Mouse (Mus musculus) MEL-GATA-1-ER (cell line): Measurements from ENCODE around the gene Prpsap2.
"Not testable (repeated sequence)": the region's sequence is repeated elsewhere in the genome, so short reads cannot be mapped to it uniquely, and the experiment has no call there.

ENCODE experiments used
- DNase-seq: peaks from one replicate; pipeline ENCODE4 v3.0.0-alpha.2; 2012; ENCODE audit warnings: low read depth; ENCODE audit errors: extremely low read depth

Prpsap2 gene

GRCm38 (mm10) chr11:61761584-61762407, at the start of gene Prpsap2:
Gene Prpsap2 (minus strand): TSS chr11:61762088.
- peak; percentile 76 for DNase-seq

GRCm38 (mm10) chr11:61809793-61810192, 47.9 kb upstream of the Prpsap2 start:
- no peak for DNase-seq

- DNase-seq = no peak
Observed at GRCm38 (mm10) chr11:61808551-61809117, 46.7 kb upstream of the Prpsap2 start.

DNA sequence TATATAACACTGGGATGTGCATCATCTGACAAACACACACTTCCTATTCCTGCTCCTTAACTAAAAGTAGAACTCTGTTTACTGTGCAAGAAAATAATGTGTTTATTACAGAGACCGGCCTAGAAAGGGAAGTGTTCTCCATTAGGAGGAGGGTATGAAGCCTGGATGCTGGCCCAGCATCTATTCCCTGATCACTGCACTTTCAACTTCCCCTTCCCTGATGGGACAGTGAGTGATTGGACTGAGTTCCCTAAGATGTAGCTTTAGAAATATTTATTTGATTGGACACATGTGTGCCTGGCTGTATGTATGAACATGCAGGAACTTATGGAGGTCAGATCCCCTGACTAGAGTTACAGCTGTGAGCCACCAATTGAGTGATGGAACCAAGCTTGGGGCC, 31.6 kb upstream of the Prpsap2 start:
- DNase-seq = peak; percentile 5

DNA sequence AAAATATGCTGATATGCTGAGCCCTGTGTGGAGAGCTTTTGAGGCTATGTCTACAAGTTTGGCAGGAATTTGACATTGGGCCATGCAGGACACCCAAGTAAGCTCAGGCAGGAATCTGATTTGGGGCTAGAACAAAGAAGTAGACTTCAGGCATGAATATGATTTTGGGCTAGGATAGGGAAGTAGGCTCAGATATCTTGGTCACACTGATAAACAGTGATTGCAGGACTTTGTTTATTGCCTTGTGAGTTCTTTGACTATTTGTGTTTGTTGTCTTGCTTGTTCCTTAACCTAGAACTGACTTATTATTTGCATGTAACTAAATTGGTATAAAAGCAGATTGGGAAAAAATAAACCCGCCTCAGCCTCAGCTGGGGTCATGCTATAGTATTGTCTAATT, 26.7 kb upstream of the Prpsap2 start:
- no peak for DNase-seq

DNA sequence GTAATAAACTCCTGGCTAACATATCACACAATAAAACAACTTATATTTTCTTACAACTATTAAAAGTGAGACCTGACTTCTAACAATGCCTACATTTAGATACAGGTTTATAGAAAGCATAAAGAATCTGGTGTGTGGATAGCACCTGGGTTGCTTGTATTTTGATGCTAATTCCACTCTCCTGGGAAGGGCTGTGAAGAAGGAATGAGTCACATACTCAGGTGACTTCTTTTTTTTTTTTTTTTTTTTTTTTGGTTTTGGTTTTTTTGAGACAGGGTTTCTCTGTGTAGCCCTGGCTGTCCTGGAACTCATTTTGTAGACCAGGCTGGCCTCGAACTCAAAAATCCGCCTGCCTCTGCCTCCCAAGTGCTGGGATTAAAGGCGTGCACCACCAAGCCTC, 20.6 kb upstream of the Prpsap2 start:
- DNase-seq = not testable (repeated sequence)

- no peak for DNase-seq
Observed at GRCm38 (mm10) chr11:61774551-61775149, 12.8 kb upstream of the Prpsap2 start.

DNA sequence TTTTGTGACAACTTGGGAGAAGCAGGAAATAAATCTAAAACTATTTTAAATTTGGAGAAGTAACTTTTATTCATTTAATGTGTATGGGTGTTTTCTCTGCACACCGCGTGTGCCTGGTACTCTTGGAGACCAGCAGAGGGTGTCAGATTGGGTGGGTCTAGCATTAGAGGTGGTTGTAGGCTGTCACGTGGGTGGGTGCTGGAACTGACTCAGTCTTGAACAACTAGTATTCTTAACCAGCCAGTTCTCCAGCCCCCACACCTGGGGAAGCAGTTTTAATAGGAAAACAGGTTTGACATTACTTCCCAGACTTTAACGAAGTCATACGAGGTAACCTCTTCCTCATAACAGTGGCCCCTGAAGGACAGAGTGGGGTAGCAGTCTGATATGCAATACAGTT, 1.4 kb downstream of the Prpsap2 start:
- DNase-seq = no peak

DNA sequence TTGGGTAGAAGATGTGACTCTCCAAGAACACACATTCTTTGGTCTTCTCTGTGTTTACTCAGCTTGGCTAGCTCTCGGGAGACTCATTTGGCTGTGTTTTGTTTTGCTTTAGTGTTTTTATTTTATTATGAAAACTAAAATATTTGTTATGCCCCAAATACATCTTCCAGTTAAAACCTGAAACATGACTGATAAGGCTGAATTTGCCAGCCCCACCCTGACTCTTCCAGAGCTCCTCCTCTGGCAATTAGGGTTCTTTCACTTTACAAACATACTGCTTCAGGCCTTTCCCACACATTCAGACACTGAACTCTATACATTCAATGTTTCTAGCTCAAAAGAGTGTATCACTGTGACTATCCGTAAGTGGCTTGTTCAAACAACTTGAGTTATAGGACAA, 4.7 kb downstream of the Prpsap2 start:
- DNase-seq = no peak

GRCm38 (mm10) chr11:61751612-61752011, 10.3 kb downstream of the Prpsap2 start:
- no peak for DNase-seq

- DNase-seq = no peak
Observed at GRCm38 (mm10) chr11:61747161-61747560, 14.7 kb downstream of the Prpsap2 start.

DNA sequence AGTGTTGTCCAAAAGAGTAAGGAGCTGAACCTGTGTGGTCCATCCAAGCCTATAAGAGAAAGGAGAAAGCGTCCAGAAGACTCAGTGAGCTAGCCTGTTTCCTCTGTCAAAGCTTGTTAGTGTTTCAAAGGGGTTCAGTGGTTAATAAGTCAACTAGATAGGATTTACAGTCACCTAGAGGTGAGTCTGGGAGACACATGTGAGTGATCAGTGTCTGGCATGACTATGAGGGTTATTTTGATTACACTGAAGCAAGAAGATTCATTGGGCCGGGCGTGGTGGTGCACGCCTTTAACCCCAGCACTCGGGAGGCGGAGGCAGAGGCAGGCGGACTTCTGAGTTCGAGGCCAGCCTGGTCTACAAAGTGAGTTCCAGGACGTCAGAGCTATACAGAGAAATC, 16.1 kb downstream of the Prpsap2 start:
- no peak for DNase-seq

DNA sequence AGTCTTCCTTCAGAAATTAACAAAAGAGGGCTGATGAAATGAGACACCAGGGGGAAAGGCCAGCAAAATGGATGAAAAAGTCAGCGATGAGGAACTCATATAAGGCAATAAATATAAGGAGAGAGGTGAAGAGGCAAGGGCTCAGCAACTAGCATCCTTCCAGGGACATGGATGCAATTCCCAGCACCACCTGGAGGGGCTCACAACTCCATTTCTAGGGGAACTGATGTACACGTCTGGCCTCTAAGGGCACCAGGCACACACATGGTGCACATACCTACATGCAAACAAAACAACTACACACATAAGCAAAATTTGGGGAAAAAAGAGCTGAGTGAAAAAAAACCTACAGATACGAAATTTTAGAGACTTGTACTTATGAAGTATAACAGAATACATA, 17.4 kb downstream of the Prpsap2 start:
- no peak for DNase-seq

GRCm38 (mm10) chr11:61743768-61744167, 18.1 kb downstream of the Prpsap2 start:
- no peak for DNase-seq

DNA sequence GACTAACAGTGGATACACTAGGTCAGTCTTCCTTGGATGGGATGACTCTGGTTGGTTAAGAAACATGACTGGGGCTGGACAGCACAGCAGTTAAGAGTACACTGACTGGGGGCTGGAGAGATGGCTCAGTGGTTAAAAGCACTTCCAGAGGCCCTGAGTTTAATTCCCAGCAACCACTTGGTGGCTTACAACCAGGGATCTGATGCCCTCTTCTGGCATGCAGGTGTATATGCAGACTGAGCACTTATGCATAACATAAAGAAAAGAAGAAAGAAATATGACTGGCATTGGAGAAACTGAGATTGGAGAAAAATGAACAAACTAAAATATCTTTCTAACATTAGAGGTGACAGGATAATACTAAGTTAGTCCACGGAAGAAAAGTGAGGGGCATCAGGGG, 21.4 kb downstream of the Prpsap2 start:
- DNase-seq = no peak

DNA sequence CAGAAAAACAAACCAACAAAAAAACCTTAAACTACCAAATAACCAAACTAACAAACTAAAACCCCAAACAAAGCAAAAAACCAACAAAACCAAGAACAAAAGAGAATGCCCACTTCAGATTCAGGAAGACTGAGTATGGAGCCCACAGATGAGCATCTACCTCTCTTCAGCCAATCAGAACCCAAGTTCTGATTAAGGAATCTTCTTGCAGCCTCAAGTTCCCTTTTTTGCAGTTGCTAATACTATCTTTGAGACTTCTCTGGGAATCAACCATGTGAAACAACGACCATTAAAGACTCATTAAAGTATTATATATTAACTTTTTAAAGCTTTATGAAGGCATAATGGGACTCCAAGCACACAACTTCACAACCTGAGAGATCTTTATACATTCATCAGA, 24.6 kb downstream of the Prpsap2 start:
- DNase-seq = no peak

GRCm38 (mm10) chr11:61732672-61733071, 29.2 kb downstream of the Prpsap2 start:
- no peak for DNase-seq

- no peak for DNase-seq
Observed at GRCm38 (mm10) chr11:61728037-61728436, 33.9 kb downstream of the Prpsap2 start.

DNA sequence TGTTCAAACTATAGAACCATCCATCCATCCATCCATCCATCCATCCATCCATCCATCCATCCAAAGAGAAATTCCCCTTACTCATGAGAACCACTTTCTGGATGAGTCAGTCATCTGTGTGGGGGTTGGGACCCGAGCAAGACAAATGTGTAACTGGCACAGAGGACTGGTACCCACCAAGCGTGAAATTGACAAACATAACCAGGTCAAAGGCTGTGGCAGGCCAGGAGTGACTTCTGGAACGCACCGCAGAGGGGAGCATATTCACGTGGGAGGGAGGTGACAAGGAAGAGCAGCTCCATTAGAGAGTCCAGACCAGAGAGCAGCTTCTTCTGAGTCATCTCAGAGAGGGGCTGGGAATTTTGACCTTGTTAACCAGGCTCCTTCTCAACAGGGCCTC, 39.8 kb downstream of the Prpsap2 start:
- no peak for DNase-seq

- DNase-seq = no peak
Observed at GRCm38 (mm10) chr11:61720636-61721035, 41.3 kb downstream of the Prpsap2 start, which contains the start of gene Slc5a10. Gene Slc5a10 (minus strand): TSS chr11:61720826.

- DNase-seq = no peak
Observed at GRCm38 (mm10) chr11:61719826-61720225, 42.1 kb downstream of the Prpsap2 start.

GRCm38 (mm10) chr11:61719387-61719786, 42.5 kb downstream of the Prpsap2 start:
- DNase-seq = no peak

GRCm38 (mm10) chr11:61717990-61718389, 43.9 kb downstream of the Prpsap2 start:
- DNase-seq = no peak
